Comparison of ENCODE assay signal across 11 mouse cellular contexts in genomic region chr16:77239176-77239790, GRCm38 (mm10).
A peak's percentile ranks its signal among the peaks of the same experiment; 100 is the strongest.
DNase-seq lines count a peak whose midpoint lies in the region; ATAC-seq lines count a peak whose summit lies in the region.
"Had no signal": no experiment of that assay in that cellular context is flagged by ENCODE, and none has a peak within 500 bp of the region (broad histone marks: within the 10 kb centered on the region; RNA-seq: fewer than 3 reads in every experiment).

No protein-coding gene starts in this region.

- peak overlapping the region; percentile 71 for H3K9ac ChIP-seq in hindbrain, embryonic 16.5 days (ENCODE audit: low read depth, low read length)
- H3K9ac ChIP-seq: lung, embryonic 15.5 days; stomach, embryonic 15.5 days had no signal

- H3K9me3 ChIP-seq in hindbrain, embryonic 16.5 days (ENCODE audit: control insufficient read depth, low read length) = no peaks in the 10 kb centered on the region
- H3K9me3 ChIP-seq: lung, embryonic 15.5 days; stomach, embryonic 15.5 days had no signal

- no peak for ATAC-seq in cerebellum, adult (ENCODE audit: insufficient number of reproducible peaks, low FRiP score, low TSS enrichment)
- no peak for ATAC-seq in hindbrain, embryonic 16.5 days
- no peak for ATAC-seq in granulocyte monocyte progenitor cell, adult 5-6 weeks (replicated peaks; ENCODE audit: poor library complexity, severe bottlenecking)
- ATAC-seq in megakaryocyte, adult 5-6 weeks (ENCODE audit: poor library complexity, severe bottlenecking) = no peak

- H3K27ac ChIP-seq in hindbrain, embryonic 16.5 days (ENCODE audit: low read depth, low read length) = peak overlapping the region; percentile 96
- H3K27ac ChIP-seq: lung, embryonic 15.5 days; stomach, embryonic 15.5 days had no signal

- peaks cover 2% of the 10 kb centered on the region for H3K4me1 ChIP-seq in hindbrain, embryonic 16.5 days (ENCODE audit: control insufficient read depth, insufficient read depth, low read depth, low read length)
- H3K4me1 ChIP-seq: stomach, embryonic 15.5 days had no signal

- peak; percentile 21 for DNase-seq in cerebellum, adult 8-10 months
- DNase-seq in right cerebral cortex, postnatal 25 days = peak; percentile 19
- no peak for DNase-seq in right cerebral cortex, postnatal 36 days (ENCODE audit: low spot score in 2 of 2)
- peak; percentile 23 for DNase-seq in telencephalon, adult 2 months (ENCODE audit: low read depth, low spot score)
- DNase-seq: kidney, adult 8-10 months had no signal

- peak overlapping the region; percentile 68 for H3K4me2 ChIP-seq in hindbrain, embryonic 16.5 days (ENCODE audit: low read length)
- H3K4me2 ChIP-seq: lung, embryonic 15.5 days; stomach, embryonic 15.5 days had no signal

- no peaks in the 10 kb centered on the region for H3K36me3 ChIP-seq in hindbrain, embryonic 16.5 days (ENCODE audit: control insufficient read depth, insufficient read depth, low read length)
- H3K36me3 ChIP-seq: lung, embryonic 15.5 days; stomach, embryonic 15.5 days had no signal

- H3K27me3 ChIP-seq in hindbrain, embryonic 16.5 days (replicated peaks; ENCODE audit: control insufficient read depth, insufficient read depth, low read length) = no peaks in the 10 kb centered on the region
- H3K27me3 ChIP-seq: lung, embryonic 15.5 days; stomach, embryonic 15.5 days had no signal

- H3K4me3 ChIP-seq in hindbrain, embryonic 16.5 days (ENCODE audit: low read length) = peak overlapping the region; percentile 44
- H3K4me3 ChIP-seq: lung, embryonic 15.5 days; stomach, embryonic 15.5 days had no signal

- 26% methylated on average over 9 of the region's 9 CpGs for WGBS in hindbrain, embryonic 16.5 days

Comparison
In these comparisons a context has a peak if more than half of its experiments do, and no peak if none do; other contexts are left out.
1. DNase-seq: peak in cerebellum, adult 8-10 months (single experiment), right cerebral cortex, postnatal 25 days (single experiment) and telencephalon, adult 2 months (single experiment); none in right cerebral cortex, postnatal 36 days (0 of 2).